In genomic region chr11:95647791-95648190, GRCm38 (mm10) we compare ENCODE assay signal across 30 mouse cellular contexts. TPM values are rescaled to one million over a fixed set of nuclear protein-coding genes. Genes with fewer than 3 reads are reported as not detected.
A peak's percentile ranks its signal among the peaks of the same experiment; 100 is the strongest.
DNase-seq lines count a peak whose midpoint lies in the region; ATAC-seq lines count a peak whose summit lies in the region.
"Had no signal": no experiment of that assay in that cellular context is flagged by ENCODE, and none has a peak within 500 bp of the region (broad histone marks: within the 10 kb centered on the region; RNA-seq: fewer than 3 reads in every experiment).

No protein-coding gene starts in this region.

- no peaks in the 10 kb centered on the region for H3K9me3 ChIP-seq in embryonic facial prominence, embryonic 12.5 days
- H3K9me3 ChIP-seq in embryonic facial prominence, embryonic 10.5 days, result no peaks in the 10 kb centered on the region
- H3K9me3 ChIP-seq in kidney, embryonic 14.5 days (ENCODE audit: control insufficient read depth, low read length), result no peaks in the 10 kb centered on the region
- no peaks in the 10 kb centered on the region for H3K9me3 ChIP-seq in midbrain, embryonic 11.5 days (ENCODE audit: control insufficient read depth, low read length)
- H3K9me3 ChIP-seq in midbrain, embryonic 14.5 days (ENCODE audit: control insufficient read depth, low read length), result no peaks in the 10 kb centered on the region
- no peaks in the 10 kb centered on the region for H3K9me3 ChIP-seq in intestine, embryonic 16.5 days (ENCODE audit: control insufficient read depth, low read length)
- H3K9me3 ChIP-seq: embryonic facial prominence, embryonic 15.5 days; heart, embryonic 10.5 days; hindbrain, embryonic 15.5 days; limb, embryonic 15.5 days; midbrain, embryonic 15.5 days; neural tube, embryonic 15.5 days had no signal

- H3K27ac ChIP-seq in embryonic facial prominence, embryonic 12.5 days, result 0 out of 2 replicates have a peak overlapping the region, but pooled peaks have one; percentile 30
- no peak overlapping the region; the same call in 1 of the 2 replicates for H3K27ac ChIP-seq in embryonic facial prominence, embryonic 10.5 days (replicated peaks)
- H3K27ac ChIP-seq in kidney, embryonic 14.5 days (ENCODE audit: low read depth, low read length), result 0 out of 2 replicates have a peak overlapping the region, but pooled peaks have one; percentile 55
- H3K27ac ChIP-seq in midbrain, embryonic 11.5 days (ENCODE audit: low read depth, low read length), result no peak overlapping the region
- no peak overlapping the region for H3K27ac ChIP-seq in midbrain, embryonic 14.5 days (replicated peaks; ENCODE audit: low read depth, low read length)
- no peak overlapping the region for H3K27ac ChIP-seq in intestine, embryonic 16.5 days (ENCODE audit: low read length)
- H3K27ac ChIP-seq: embryonic facial prominence, embryonic 15.5 days; heart, embryonic 10.5 days; hindbrain, embryonic 15.5 days; kidney, postnatal 0 days; layer of hippocampus, adult 2 months; left cerebral cortex, adult 2 months; limb, embryonic 15.5 days; liver, embryonic 14.5 days; macrophage; midbrain, embryonic 15.5 days; neural tube, embryonic 15.5 days had no signal

- DNase-seq in embryonic facial prominence, embryonic 10.5 days (ENCODE audit: low spot score), result no peak
- no peak for DNase-seq in kidney, adult 11 months
- peak; percentile 80 for DNase-seq in midbrain, embryonic 11.5 days (ENCODE audit: low spot score, missing footprints)
- DNase-seq in midbrain, embryonic 14.5 days, result no peak
- DNase-seq: adrenal gland, adult 8-10 months; cerebellum, adult 8-10 months; cerebellum, postnatal 25 days; gastrocnemius, postnatal 14 days; heart, postnatal 36 days; lung, adult 2 months; lung, postnatal 10 days; retina, postnatal 1 day; right cerebral cortex, postnatal 14 days; thymus, postnatal 4 days had no signal

- H3K4me3 ChIP-seq in embryonic facial prominence, embryonic 12.5 days, result no peak overlapping the region
- no peak overlapping the region for H3K4me3 ChIP-seq in embryonic facial prominence, embryonic 10.5 days
- no peak overlapping the region for H3K4me3 ChIP-seq in kidney, embryonic 14.5 days (ENCODE audit: low read length)
- no peak overlapping the region for H3K4me3 ChIP-seq in midbrain, embryonic 11.5 days (ENCODE audit: low read depth, low read length)
- H3K4me3 ChIP-seq in midbrain, embryonic 14.5 days (replicated peaks; ENCODE audit: low read depth, low read length), result no peak overlapping the region
- H3K4me3 ChIP-seq in intestine, embryonic 16.5 days (ENCODE audit: low read length), result no peak overlapping the region
- H3K4me3 ChIP-seq: embryonic facial prominence, embryonic 15.5 days; heart, embryonic 10.5 days; hindbrain, embryonic 15.5 days; layer of hippocampus, adult 2 months; left cerebral cortex, adult 2 months; limb, embryonic 15.5 days; midbrain, embryonic 15.5 days; neural tube, embryonic 15.5 days had no signal

- WGBS in embryonic facial prominence, embryonic 12.5 days, result 26% methylated on average over 3 of the region's 3 CpGs
- WGBS in embryonic facial prominence, embryonic 10.5 days, result 25% methylated on average over 3 of the region's 3 CpGs
- 14% methylated on average over 3 of the region's 3 CpGs for WGBS in kidney, embryonic 14.5 days
- 54% methylated on average over 3 of the region's 3 CpGs for WGBS in midbrain, embryonic 11.5 days
- WGBS in midbrain, embryonic 14.5 days, result 45% methylated on average over 3 of the region's 3 CpGs
- 43% methylated on average over 3 of the region's 3 CpGs for WGBS in intestine, embryonic 16.5 days

- no peak for ATAC-seq in embryonic facial prominence, embryonic 12.5 days (ENCODE audit: insufficient number of reproducible peaks, insufficient read depth, low FRiP score, low TSS enrichment)
- no peak for ATAC-seq in kidney, embryonic 14.5 days (ENCODE audit: low FRiP score, low TSS enrichment)
- no peak for ATAC-seq in midbrain, embryonic 11.5 days (ENCODE audit: low FRiP score)
- ATAC-seq in midbrain, embryonic 14.5 days (ENCODE audit: low FRiP score, low TSS enrichment), result no peak
- ATAC-seq in intestine, embryonic 16.5 days, result no peak
- ATAC-seq: activated CD4-positive, CD25-positive, alpha-beta regulatory T cell, adult 4 months; forebrain, embryonic 14.5 days; midbrain, embryonic 15.5 days had no signal

- H3K36me3 ChIP-seq in embryonic facial prominence, embryonic 12.5 days, result no peaks in the 10 kb centered on the region
- H3K36me3 ChIP-seq in embryonic facial prominence, embryonic 10.5 days (replicated peaks), result no peaks in the 10 kb centered on the region
- H3K36me3 ChIP-seq in kidney, embryonic 14.5 days (ENCODE audit: control insufficient read depth, insufficient read depth, low read length), result no peaks in the 10 kb centered on the region
- no peaks in the 10 kb centered on the region for H3K36me3 ChIP-seq in midbrain, embryonic 11.5 days (ENCODE audit: control insufficient read depth, insufficient read depth, low read length)
- H3K36me3 ChIP-seq in midbrain, embryonic 14.5 days (ENCODE audit: control insufficient read depth, insufficient read depth, low read length), result no peaks in the 10 kb centered on the region
- H3K36me3 ChIP-seq in intestine, embryonic 16.5 days (ENCODE audit: control insufficient read depth, insufficient read depth, low read length), result no peaks in the 10 kb centered on the region
- H3K36me3 ChIP-seq: embryonic facial prominence, embryonic 15.5 days; heart, embryonic 10.5 days; hindbrain, embryonic 15.5 days; limb, embryonic 15.5 days; midbrain, embryonic 15.5 days; neural tube, embryonic 15.5 days had no signal

- peaks cover 77% of the 10 kb centered on the region for H3K4me1 ChIP-seq in embryonic facial prominence, embryonic 12.5 days
- H3K4me1 ChIP-seq in embryonic facial prominence, embryonic 10.5 days, result peaks cover 98% of the 10 kb centered on the region
- H3K4me1 ChIP-seq in kidney, embryonic 14.5 days (ENCODE audit: control insufficient read depth, insufficient read depth, low read length), result peaks cover 34% of the 10 kb centered on the region
- H3K4me1 ChIP-seq in midbrain, embryonic 11.5 days (ENCODE audit: control insufficient read depth, insufficient read depth, low read length), result peaks cover 15% of the 10 kb centered on the region
- H3K4me1 ChIP-seq in midbrain, embryonic 14.5 days (ENCODE audit: control insufficient read depth, insufficient read depth, low read length), result peaks cover 10% of the 10 kb centered on the region
- peaks cover 15% of the 10 kb centered on the region for H3K4me1 ChIP-seq in intestine, embryonic 16.5 days (ENCODE audit: control insufficient read depth, insufficient read depth, low read length)

- no peak overlapping the region for H3K9ac ChIP-seq in embryonic facial prominence, embryonic 12.5 days
- H3K9ac ChIP-seq in kidney, embryonic 14.5 days (ENCODE audit: low read depth, low read length), result no peak overlapping the region
- H3K9ac ChIP-seq in midbrain, embryonic 11.5 days (ENCODE audit: low read length), result no peak overlapping the region
- H3K9ac ChIP-seq in midbrain, embryonic 14.5 days (replicated peaks; ENCODE audit: low read length), result no peak overlapping the region
- no peak overlapping the region for H3K9ac ChIP-seq in intestine, embryonic 16.5 days (ENCODE audit: low read depth, low read length)
- H3K9ac ChIP-seq: embryonic facial prominence, embryonic 15.5 days; hindbrain, embryonic 15.5 days; limb, embryonic 15.5 days; liver, embryonic 14.5 days; midbrain, embryonic 15.5 days; neural tube, embryonic 15.5 days had no signal

- peaks cover 36% of the 10 kb centered on the region for H3K27me3 ChIP-seq in embryonic facial prominence, embryonic 12.5 days
- peaks cover 85% of the 10 kb centered on the region for H3K27me3 ChIP-seq in embryonic facial prominence, embryonic 10.5 days (replicated peaks; ENCODE audit: low read depth, poor library complexity, severe bottlenecking)
- peaks cover 17% of the 10 kb centered on the region for H3K27me3 ChIP-seq in kidney, embryonic 14.5 days (ENCODE audit: control insufficient read depth, insufficient read depth, low read length)
- H3K27me3 ChIP-seq in midbrain, embryonic 11.5 days (ENCODE audit: control insufficient read depth, insufficient read depth, low read length), result peaks cover 34% of the 10 kb centered on the region
- H3K27me3 ChIP-seq in midbrain, embryonic 14.5 days (ENCODE audit: control insufficient read depth, insufficient read depth, low read length), result peaks cover 21% of the 10 kb centered on the region
- H3K27me3 ChIP-seq in intestine, embryonic 16.5 days (replicated peaks; ENCODE audit: control insufficient read depth, insufficient read depth, low read length), result peaks cover 15% of the 10 kb centered on the region; the same call in 1 of the 2 replicates

- no peak overlapping the region for H3K4me2 ChIP-seq in embryonic facial prominence, embryonic 12.5 days (replicated peaks)
- H3K4me2 ChIP-seq in kidney, embryonic 14.5 days (replicated peaks; ENCODE audit: low read depth, low read length), result no peak overlapping the region
- no peak overlapping the region for H3K4me2 ChIP-seq in midbrain, embryonic 11.5 days
- no peak overlapping the region for H3K4me2 ChIP-seq in midbrain, embryonic 14.5 days (ENCODE audit: low read length)
- H3K4me2 ChIP-seq in intestine, embryonic 16.5 days (ENCODE audit: low read depth, low read length), result no peak overlapping the region
- H3K4me2 ChIP-seq: embryonic facial prominence, embryonic 15.5 days; hindbrain, embryonic 15.5 days; limb, embryonic 15.5 days; midbrain, embryonic 15.5 days; neural tube, embryonic 15.5 days had no signal

RNA-seq across cellular contexts. Expression of gene Phb, which starts 19.0 kb away (rescaled TPM):
- 229 and 231 TPM in 2 replicates for polyA plus RNA-seq in embryonic facial prominence, embryonic 12.5 days (2016; fragmentation: Nextera tagmentation; extraction: Ambion mirVana)
- polyA plus RNA-seq in embryonic facial prominence, embryonic 10.5 days (2016; fragmentation: Nextera tagmentation; extraction: Ambion mirVana), result 309 and 312 TPM in 2 replicates
- 261 and 268 TPM in 2 replicates for polyA plus RNA-seq in kidney, embryonic 14.5 days (2014; fragmentation: Nextera tagmentation; extraction: Ambion mirVana)
- 195 TPM in 2 replicates for polyA plus RNA-seq in midbrain, embryonic 11.5 days (2014; fragmentation: Nextera tagmentation; extraction: Ambion mirVana)
- polyA plus RNA-seq in midbrain, embryonic 14.5 days (2014; fragmentation: Nextera tagmentation; extraction: Ambion mirVana), result 183 and 207 TPM in 2 replicates
- polyA plus RNA-seq in intestine, embryonic 16.5 days (2015; fragmentation: Nextera tagmentation; extraction: Ambion mirVana), result 309 and 324 TPM in 2 replicates

Comparison
In these comparisons a context has a peak if more than half of its experiments do, and no peak if none do; other contexts are left out.
1. H3K27ac ChIP-seq: peak in embryonic facial prominence, embryonic 12.5 days (single experiment) and kidney, embryonic 14.5 days (single experiment); none in embryonic facial prominence, embryonic 10.5 days (single experiment), midbrain, embryonic 11.5 days (single experiment), midbrain, embryonic 14.5 days (single experiment) and intestine, embryonic 16.5 days (single experiment).